Mouse (Mus musculus) forebrain, postnatal 0 days (tissue): ENCODE results near the gene Dlgap1. TPM values are rescaled to one million over a fixed set of nuclear protein-coding genes. Genes with fewer than 3 reads are reported as not detected.

Experiments used
- ATAC-seq: fragments of 200-750 bp; cut with Nextera tagmentation; 2 replicates; pipeline ENCODE4 v1.8.0; 2017; ENCODE audit warnings: mild to moderate bottlenecking, moderate library complexity
- DNase-seq: peaks from one replicate; pipeline ENCODE4 v3.0.0-alpha.2; 2015
- H3K27ac ChIP-seq: fragments of 300-500 bp; sonication (generic); 2 replicates; pipeline ENCODE4 v1.5.1; 2014; ENCODE audit warnings: low read depth, mild to moderate bottlenecking, antibody characterized with exemption, low read length, moderate library complexity, mixed read lengths
- H3K27me3 ChIP-seq: fragments of 300-500 bp; sonication (generic); 2 replicates; pipeline ENCODE4 v1.6.1; 2014; ENCODE audit warnings: mild to moderate bottlenecking, low read length, mixed read lengths; ENCODE audit not compliant: insufficient read depth
- H3K36me3 ChIP-seq: fragments of 300-500 bp; sonication (generic); 2 replicates; pipeline ENCODE4 v1.6.1; 2014; ENCODE audit warnings: mild to moderate bottlenecking, moderate library complexity; ENCODE audit not compliant: insufficient read depth
- H3K4me1 ChIP-seq: fragments of 300-500 bp; sonication (generic); 2 replicates; pipeline ENCODE4 v1.6.1; 2014; ENCODE audit warnings: antibody characterized with exemption; ENCODE audit not compliant: insufficient read depth
- H3K4me2 ChIP-seq: fragments of 300-500 bp; sonication (generic); 2 replicates; pipeline ENCODE4 v1.6.1; 2014; ENCODE audit warnings: low read depth, mild to moderate bottlenecking, moderate library complexity
- H3K4me3 ChIP-seq: fragments of 300-500 bp; sonication (generic); 2 replicates; pipeline ENCODE4 v1.5.1; 2014; ENCODE audit warnings: low read depth, low read length, mixed read lengths
- H3K9ac ChIP-seq: fragments of 300-500 bp; sonication (generic); 2 replicates; pipeline ENCODE4 v1.6.1; 2014; ENCODE audit warnings: mild to moderate bottlenecking
- H3K9me3 ChIP-seq: fragments of 300-500 bp; sonication (generic); 2 replicates; pipeline ENCODE4 v1.6.1; 2016; ENCODE audit warnings: low read length
- CTCF ChIP-seq: sonication (generic); IDR thresholded peaks from 2 replicates; pipeline ENCODE4 v1.5.1; 2016; ENCODE audit warnings: antibody characterized with exemption, control low read depth, low read depth
- WGBS: fragments of 180-500 bp; shearing (Covaris S2); extraction: QIAGEN DNeasy Blood & Tissue Kit; methylation state at CpG from one replicate; pipeline ENCODE4 v1.1.7; 2014; 5-methylcytosine and 5-hydroxymethylcytosine counted together
- polyA plus RNA-seq: library from polyadenylated mRNA; unstranded; fragments of >200 nt; fragmentation: Nextera tagmentation; extraction: Ambion mirVana; gene quantifications from 2 replicates; pipeline ENCODE4 v1.2.1, GENCODE M21; 2015
- total RNA-seq: library from RNA; depleted of rRNA; stranded (reverse); fragments of >200 nt; gene quantifications from 2 replicates; pipeline ENCODE4 v1.2.3, GENCODE M21; 2014

Dlgap1 gene
- total and polyA plus RNA-seq, 2 experiments from 2014 or later, result 44.8 to 105 TPM

DNA sequence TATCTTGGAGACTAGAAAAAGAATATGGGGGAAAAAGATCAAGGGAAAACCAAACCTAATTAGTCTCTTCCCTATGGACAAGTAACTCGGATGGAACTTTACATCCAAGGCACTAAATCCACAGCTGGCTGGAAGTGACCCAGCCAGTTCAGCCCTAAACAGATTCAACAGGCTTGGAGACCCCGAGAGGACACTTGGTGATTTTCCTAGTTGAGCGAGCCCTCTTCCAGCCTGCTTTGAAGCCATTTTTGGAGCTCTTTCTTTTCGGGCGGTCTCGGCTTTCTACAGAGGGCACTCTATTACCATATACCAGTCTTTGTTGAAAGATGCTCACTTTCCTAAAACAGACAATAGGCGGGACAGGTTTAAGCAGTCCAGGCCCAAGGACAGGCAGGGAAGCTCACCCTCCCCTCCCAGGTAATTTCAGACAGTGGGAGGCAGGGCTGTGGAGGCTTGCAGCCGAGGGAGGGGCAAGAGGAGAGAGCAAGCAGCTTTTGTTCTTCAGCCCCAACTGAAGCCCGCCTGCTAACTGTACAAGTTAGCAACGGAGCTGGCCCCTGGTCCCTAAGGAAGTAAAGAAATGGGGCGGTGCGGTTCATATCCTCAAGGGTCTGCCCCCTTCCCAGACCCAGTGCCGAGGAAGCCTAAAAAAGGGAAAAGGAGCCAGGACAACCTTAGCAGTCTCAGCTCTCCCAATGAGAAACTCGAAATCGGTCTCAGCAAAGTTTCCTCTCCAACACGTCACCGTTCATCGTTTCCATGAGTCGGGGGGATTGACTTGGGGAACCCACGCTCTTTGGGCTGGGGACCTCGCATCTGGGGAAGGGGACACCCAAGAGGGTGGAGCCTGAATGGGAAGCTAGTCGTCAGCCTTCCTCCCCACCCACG is 879.9 kb downstream of the Dlgap1 start:
- ATAC-seq, result no peak; the same call in 1 of the 2 replicates
- WGBS, result 1% methylated on average over 23 of the region's 23 CpGs
- 0 out of 2 replicates have a peak, but pooled peaks cover 14% of the 10 kb centered on the region for H3K4me1 ChIP-seq

DNA sequence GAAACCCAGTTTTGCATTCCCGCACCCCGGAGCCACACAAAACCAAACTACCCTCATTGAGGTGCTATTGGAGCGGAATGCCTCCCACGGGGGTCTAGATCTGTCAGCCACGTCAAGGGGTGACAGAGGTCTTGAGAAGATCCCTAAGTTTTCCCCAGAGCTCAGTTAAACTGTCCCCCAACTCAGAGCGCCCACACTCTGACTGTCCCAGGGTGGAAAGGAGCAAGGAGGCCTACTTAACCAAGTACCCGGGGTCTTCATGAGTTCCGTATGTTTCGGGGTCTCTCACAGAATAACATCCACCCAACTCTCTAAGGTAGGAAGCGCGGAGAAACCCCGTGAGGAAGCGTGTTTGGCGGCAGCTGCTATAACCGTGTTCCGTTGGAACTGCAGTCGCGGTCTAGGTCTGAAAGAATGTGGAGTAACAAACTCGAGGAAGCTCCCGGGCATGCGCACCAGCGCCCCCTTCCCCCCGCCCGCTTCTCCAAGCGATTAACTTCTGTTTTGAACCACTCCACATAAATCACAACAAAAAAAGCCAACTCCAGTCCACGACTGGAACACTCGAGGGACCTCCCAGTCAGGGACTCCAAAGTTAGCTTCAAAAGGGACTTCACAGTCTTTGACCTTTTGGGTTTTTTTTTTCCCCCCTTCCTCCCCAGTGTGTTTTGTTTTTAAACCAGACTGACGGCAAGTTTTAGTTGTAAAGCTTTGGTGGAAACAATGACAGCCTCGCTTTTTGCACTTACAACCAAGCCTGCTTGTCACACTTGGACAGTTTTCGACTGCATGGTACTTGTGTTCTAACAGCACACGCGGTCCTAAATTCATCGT is 880.7 kb downstream of the Dlgap1 start:
- H3K27me3 ChIP-seq, result peaks cover 17% of the 10 kb centered on the region
- H3K36me3 ChIP-seq, result no peaks in the 10 kb centered on the region
- H3K4me2 ChIP-seq, result peak overlapping the region; percentile 91
- peak; percentile 77 for DNase-seq
- H3K9me3 ChIP-seq, result no peaks in the 10 kb centered on the region
- WGBS, result 1% methylated on average over 33 of the region's 33 CpGs
- H3K4me1 ChIP-seq, result 0 out of 2 replicates have a peak, but pooled peaks cover 14% of the 10 kb centered on the region
- 0 out of 2 replicates have a peak overlapping the region, but pooled peaks have one; percentile 23 for H3K27ac ChIP-seq
- H3K9ac ChIP-seq, result 0 out of 2 replicates have a peak overlapping the region, but pooled peaks have one; percentile 37
- TF ChIP-seq CTCF, result 0 out of 2 replicates have a peak, but pooled peaks have one; percentile 37
- no peak for ATAC-seq
- peak overlapping the region; percentile 44 for H3K4me3 ChIP-seq

More for the DNA sequence above, 879.9 kb downstream of the Dlgap1 start:
- Histone ChIP-seq H3K9ac (no peak overlapping the region), H3K27ac (peak overlapping the region; percentile 40; the same call in 1 of the 2 replicates), H3K4me3 (peak overlapping the region; percentile 44), H3K4me2 (peak overlapping the region; percentile 91), H3K27me3 (peaks cover 17% of the 10 kb centered on the region), H3K36me3 (no peaks in the 10 kb centered on the region), H3K9me3 (no peaks in the 10 kb centered on the region)
- DNase-seq, result peak; percentile 14
- no peak for TF ChIP-seq CTCF

DNA sequence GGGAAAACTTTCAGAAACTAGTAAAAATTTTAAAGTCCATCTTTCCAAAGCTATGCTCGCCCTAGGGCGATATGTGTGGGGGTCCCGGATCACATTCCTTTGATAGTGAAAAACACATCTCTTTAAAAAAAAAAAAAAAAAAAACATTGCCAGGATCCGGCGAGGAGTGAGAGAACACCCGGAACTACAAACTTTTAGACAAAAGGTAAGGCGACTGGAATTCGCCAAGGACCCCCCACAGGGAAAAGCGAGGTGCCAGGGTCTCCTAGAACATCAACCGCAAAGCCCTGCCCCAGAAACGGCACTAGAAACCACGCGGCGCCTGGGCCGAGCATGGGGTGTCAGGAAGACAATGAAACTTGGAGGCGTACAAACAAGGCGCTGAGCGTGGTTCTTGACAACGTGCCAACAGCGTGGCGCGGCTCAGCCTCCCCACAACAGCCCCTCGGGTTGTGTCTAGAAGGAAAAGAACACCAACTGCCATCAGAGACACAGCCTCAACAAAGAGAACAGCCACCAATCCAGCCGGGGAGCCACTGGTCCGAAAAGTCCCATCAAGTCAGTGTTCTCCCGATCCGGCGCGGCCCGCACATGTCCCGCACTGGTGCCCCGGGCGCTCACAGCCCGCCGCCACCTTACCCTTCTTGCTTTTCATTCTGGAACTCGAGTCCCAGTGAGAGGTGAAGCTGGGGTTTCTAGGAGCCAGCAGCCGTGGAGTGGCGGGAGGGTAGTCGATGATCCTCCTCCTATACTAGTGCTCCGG is 881.5 kb downstream of the Dlgap1 start:
- DNase-seq (peak; percentile 48), ATAC-seq (0 out of 2 replicates have a peak, but pooled peaks have one; percentile 1)
- peak overlapping the region; percentile 37 for H3K9ac ChIP-seq
- under 1% methylated on average over 40 of the region's 40 CpGs for WGBS
- H3K4me1 ChIP-seq, result 0 out of 2 replicates have a peak, but pooled peaks cover 14% of the 10 kb centered on the region
- H3K9me3 ChIP-seq, result no peaks in the 10 kb centered on the region
- peaks cover 17% of the 10 kb centered on the region for H3K27me3 ChIP-seq
- no peak for TF ChIP-seq CTCF
- H3K4me3 ChIP-seq, result peak overlapping the region; percentile 44
- H3K36me3 ChIP-seq, result no peaks in the 10 kb centered on the region
- peak overlapping the region; percentile 91 for H3K4me2 ChIP-seq
- H3K27ac ChIP-seq, result peak overlapping the region; percentile 67

DNA sequence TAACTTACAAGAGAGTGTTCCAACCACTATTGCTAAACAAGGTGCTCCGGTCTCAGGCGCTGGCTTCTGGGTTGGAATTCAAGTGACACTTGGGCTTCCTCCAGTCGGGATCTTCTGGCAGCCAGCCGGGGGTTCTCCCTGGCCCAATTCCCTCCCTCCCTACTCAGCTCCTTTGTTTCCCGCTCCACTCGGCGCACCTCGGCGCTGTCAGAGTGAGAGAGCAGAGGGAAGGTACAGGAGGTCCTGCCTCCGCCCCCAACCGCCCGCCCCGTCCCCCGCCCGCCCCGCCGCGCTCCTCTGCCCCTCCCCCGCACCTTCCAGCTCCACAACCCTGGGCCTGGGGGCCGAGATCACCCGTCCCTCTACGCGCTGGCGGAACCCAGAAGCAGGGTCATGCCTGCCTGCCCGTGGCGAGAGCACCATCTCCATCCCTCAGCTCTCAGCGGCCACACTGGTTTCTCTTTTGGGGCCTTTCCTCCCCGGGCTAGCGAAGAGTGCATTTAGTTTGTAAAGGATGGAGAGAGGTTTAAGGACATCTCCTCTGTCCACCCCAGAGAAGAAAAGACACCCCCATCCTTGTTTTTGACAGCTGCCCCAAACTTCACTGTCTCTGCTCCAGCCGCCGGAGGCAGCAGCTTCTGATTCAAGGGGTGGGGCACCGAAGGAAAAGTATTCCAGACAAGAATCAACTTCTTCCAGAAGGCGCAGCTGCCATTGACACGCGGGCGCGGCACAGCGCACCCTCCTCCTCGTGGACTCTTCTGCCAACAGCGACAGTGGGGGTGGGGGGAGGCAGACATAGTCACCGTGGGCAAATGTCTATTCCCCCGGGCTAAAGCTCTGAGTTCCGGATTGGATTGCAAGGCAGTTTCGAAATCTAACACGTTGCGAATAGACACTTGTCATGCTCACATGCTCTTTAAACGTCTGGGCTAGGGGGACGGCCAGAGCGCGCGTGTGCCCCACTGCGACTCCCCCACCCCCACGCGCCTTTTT is 882.4 kb downstream of the Dlgap1 start:
- Histone ChIP-seq H3K36me3 (no peaks in the 10 kb centered on the region), H3K9ac (peak overlapping the region; percentile 37), H3K9me3 (no peaks in the 10 kb centered on the region), H3K4me1 (0 out of 2 replicates have a peak, but pooled peaks cover 14% of the 10 kb centered on the region), H3K4me3 (peak overlapping the region; percentile 44), H3K27ac (peak overlapping the region; percentile 67), H3K4me2 (peak overlapping the region; percentile 91), H3K27me3 (peaks cover 17% of the 10 kb centered on the region)
- no peak for TF ChIP-seq CTCF
- DNase-seq (peak; percentile 39), ATAC-seq (peak; percentile 26)
- under 1% methylated on average over 46 of the region's 54 CpGs for WGBS

DNA sequence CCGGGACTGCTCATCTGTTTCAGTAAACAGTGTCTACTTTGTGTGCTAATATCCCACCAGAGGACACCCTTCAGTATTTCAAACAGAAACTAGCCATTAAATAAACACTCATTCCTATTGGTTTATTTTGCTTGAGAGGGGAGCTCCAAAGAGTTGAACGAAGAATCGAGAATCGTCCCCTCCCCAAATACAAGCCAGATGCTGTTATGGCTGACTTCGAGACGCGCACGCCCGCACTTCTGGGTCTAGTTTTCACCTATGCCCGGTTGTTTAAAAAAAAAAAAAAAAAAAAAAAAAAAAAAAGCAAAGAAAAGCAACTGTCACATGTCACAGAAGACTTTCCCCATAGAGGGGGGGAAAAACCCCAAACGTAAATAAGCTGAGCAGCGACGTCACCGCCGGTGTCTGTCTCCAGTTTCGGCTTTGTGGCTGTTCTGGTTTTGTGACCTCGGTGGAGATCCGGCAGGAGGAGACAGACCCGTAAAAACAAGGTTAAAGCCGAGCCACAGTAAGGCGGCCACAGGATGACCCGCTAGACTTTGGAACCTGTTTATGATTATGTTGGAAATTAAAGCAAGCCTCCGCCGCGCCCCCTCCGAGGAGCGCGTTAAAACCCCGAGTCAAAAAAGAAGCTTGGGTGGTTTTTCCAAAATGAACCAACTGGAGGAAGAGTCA is 883.3 kb downstream of the Dlgap1 start:
- WGBS, result under 1% methylated on average over 29 of the region's 29 CpGs
- peak overlapping the region; percentile 69; the same call in 1 of the 2 replicates for H3K27ac ChIP-seq
- ATAC-seq (no peak), DNase-seq (no peak)
- no peak for TF ChIP-seq CTCF
- no peaks in the 10 kb centered on the region for H3K36me3 ChIP-seq
- no peaks in the 10 kb centered on the region for H3K9me3 ChIP-seq
- H3K4me2 ChIP-seq, result peak overlapping the region; percentile 91
- H3K4me3 ChIP-seq, result peak overlapping the region; percentile 44
- 0 out of 2 replicates have a peak, but pooled peaks cover 14% of the 10 kb centered on the region for H3K4me1 ChIP-seq
- peak overlapping the region; percentile 39 for H3K9ac ChIP-seq
- peaks cover 17% of the 10 kb centered on the region for H3K27me3 ChIP-seq
